Mouse (Mus musculus) layer of hippocampus, adult 18-20 months (tissue): Measurements from ENCODE around the gene Sdad1. TPM values are rescaled to one million over a fixed set of nuclear protein-coding genes. Genes with fewer than 3 reads are reported as not detected.
A peak's percentile ranks its signal among the peaks of the same experiment; 100 is the strongest.
"Not testable (repeated sequence)": the region's sequence is repeated elsewhere in the genome, so short reads cannot be mapped to it uniquely, and the experiment has no call there.

ENCODE experiments used
- DNase-seq, 2 experiments: peaks; one replicate each; pipeline ENCODE4 v3.0.0; 2022; ENCODE audit warnings: low spot score in 2 of 2
- long read RNA-seq: library from polyadenylated mRNA; stranded (forward); transcript quantifications from one replicate; pipeline ENCODE4 v2.0.0, GENCODE M21; 2021
- total RNA-seq, 2 experiments: library from RNA; stranded (reverse); gene quantifications; 2 replicates each; pipeline ENCODE4 v1.2.3; 2021

The Sdad1 gene
- 10 to 100 TPM; 20.3 to 21.5 TPM for total RNA-seq
- long read RNA-seq, full-length matches to known transcripts, result 8 of 11 reads
- long read RNA-seq, partial matches to known transcripts, result 2 of 11 reads
- long read RNA-seq, other reads (novel, unspliced or antisense), result 1 of 11 reads

GRCm38 (mm10) chr5:92309681-92310511 is at the start of gene Sdad1:
TSS of gene Sdad1 (minus strand) at chr5:92310479.
- DNase-seq, result peak; percentile 93 to 98

- no peak for DNase-seq
These were observed 48.6 kb upstream of the Sdad1 start for GRCm38 (mm10) chr5:92358767-92359455.

GRCm38 (mm10) chr5:92358033-92358432 is 47.8 kb upstream of the Sdad1 start:
- no peak for DNase-seq

GRCm38 (mm10) chr5:92353517-92353916 is 43.2 kb upstream of the Sdad1 start:
- no peak for DNase-seq

GRCm38 (mm10) chr5:92352716-92353115 is 42.4 kb upstream of the Sdad1 start:
- not testable (repeated sequence) for DNase-seq

- DNase-seq, result no peak
These were observed 39.5 kb upstream of the Sdad1 start for GRCm38 (mm10) chr5:92349731-92350130.

- DNase-seq, result peak in 1 of 2 experiments; percentile 33
These were observed 38.6 kb upstream of the Sdad1 start, which contains the start of gene Cxcl10 for GRCm38 (mm10) chr5:92348794-92349413. TSS of gene Cxcl10 (minus strand) at chr5:92348889.

- DNase-seq, result no peak
These were observed 34.7 kb upstream of the Sdad1 start for GRCm38 (mm10) chr5:92345006-92345405.

GRCm38 (mm10) chr5:92340606-92341005 is 30.3 kb upstream of the Sdad1 start:
- no peak for DNase-seq

GRCm38 (mm10) chr5:92336743-92337142 is 26.5 kb upstream of the Sdad1 start:
- DNase-seq, result no peak

- peak in 1 of 2 experiments; percentile 14 for DNase-seq
These were observed 22.1 kb upstream of the Sdad1 start for GRCm38 (mm10) chr5:92332359-92332840.

GRCm38 (mm10) chr5:92331635-92332338 is 21.5 kb upstream of the Sdad1 start, which contains the start of gene Art3:
TSS of gene Art3 (plus strand) at chr5:92331827.
- no peak for DNase-seq

- DNase-seq, result no peak
These were observed 20.8 kb upstream of the Sdad1 start for GRCm38 (mm10) chr5:92331122-92331521.

GRCm38 (mm10) chr5:92327929-92328328 is 17.6 kb upstream of the Sdad1 start, which contains the start of gene Cxcl9:
TSS of gene Cxcl9 (minus strand) at chr5:92328079.
- no peak for DNase-seq

GRCm38 (mm10) chr5:92327367-92327766 is 17.1 kb upstream of the Sdad1 start:
- DNase-seq, result no peak

- no peak for DNase-seq
These were observed 13.0 kb upstream of the Sdad1 start for GRCm38 (mm10) chr5:92323264-92323663.

GRCm38 (mm10) chr5:92322612-92323011 is 12.3 kb upstream of the Sdad1 start:
- DNase-seq, result no peak

- DNase-seq, result no peak
These were observed 11.5 kb upstream of the Sdad1 start for GRCm38 (mm10) chr5:92321631-92322400.

GRCm38 (mm10) chr5:92318596-92318995 is 8.3 kb upstream of the Sdad1 start:
- DNase-seq, result no peak

- DNase-seq, result no peak
These were observed 7.8 kb upstream of the Sdad1 start for GRCm38 (mm10) chr5:92318119-92318518.
